Mouse (Mus musculus) kidney, embryonic 14.5 days (tissue): Measurements from ENCODE around the gene Mbnl1. TPM values are rescaled to one million over a fixed set of nuclear protein-coding genes. Genes with fewer than 3 reads are reported as not detected.

Source experiments
- ATAC-seq: fragments of 200-750 bp; cut with Nextera tagmentation; 2 replicates; pipeline ENCODE4 v1.8.0; 2017; ENCODE audit warnings: moderate number of reproducible peaks, mild to moderate bottlenecking, moderate TSS enrichment, moderate library complexity; ENCODE audit not compliant: low FRiP score, low TSS enrichment
- H3K27ac ChIP-seq: fragments of 300-500 bp; sonication (generic); 2 replicates; pipeline ENCODE4 v1.5.1; 2014; ENCODE audit warnings: low read depth, mild to moderate bottlenecking, low read length, moderate library complexity, mixed read lengths
- H3K27me3 ChIP-seq: fragments of 300-500 bp; sonication (generic); 2 replicates; pipeline ENCODE4 v1.6.1; 2014; ENCODE audit warnings: mild to moderate bottlenecking, low read length; ENCODE audit not compliant: control insufficient read depth, insufficient read depth
- H3K36me3 ChIP-seq: fragments of 300-500 bp; sonication (generic); 2 replicates; pipeline ENCODE4 v1.6.1; 2014; ENCODE audit warnings: low read length, mixed read lengths; ENCODE audit not compliant: control insufficient read depth, insufficient read depth
- H3K4me1 ChIP-seq: fragments of 300-500 bp; sonication (generic); 2 replicates; pipeline ENCODE4 v1.6.1; 2014; ENCODE audit warnings: low read length, mixed read lengths; ENCODE audit not compliant: control insufficient read depth, insufficient read depth
- H3K4me2 ChIP-seq: fragments of 300-500 bp; sonication (generic); replicated peaks from 2 replicates; pipeline ENCODE4 v1.6.1; 2014; ENCODE audit warnings: low read depth, mild to moderate bottlenecking, low read length
- H3K4me3 ChIP-seq: fragments of 300-500 bp; sonication (generic); 2 replicates; pipeline ENCODE4 v1.5.1; 2014; ENCODE audit warnings: mild to moderate bottlenecking, low read length
- H3K9ac ChIP-seq: fragments of 300-500 bp; sonication (generic); 2 replicates; pipeline ENCODE4 v1.6.1; 2014; ENCODE audit warnings: low read depth, mild to moderate bottlenecking, low read length, moderate library complexity
- H3K9me3 ChIP-seq: fragments of 300-500 bp; sonication (generic); 2 replicates; pipeline ENCODE4 v1.6.1; 2016; ENCODE audit warnings: low read length; ENCODE audit not compliant: control insufficient read depth
- WGBS: fragments of 180-500 bp; shearing (Covaris S2); extraction: QIAGEN DNeasy Blood & Tissue Kit; methylation state at CpG from one replicate; pipeline ENCODE4 v1.1.7; 2014; 5-methylcytosine and 5-hydroxymethylcytosine counted together
- polyA plus RNA-seq: library from polyadenylated mRNA; unstranded; fragments of >200 nt; fragmentation: Nextera tagmentation; extraction: Ambion mirVana; gene quantifications from 2 replicates; pipeline ENCODE4 v1.2.1, GENCODE M21; 2014

Gene Mbnl1
- polyA plus RNA-seq, 1 experiment from 2014 or later = 117 TPM

- H3K9me3 ChIP-seq = no peaks in the 10 kb centered on the region
- H3K4me1 ChIP-seq = no peaks in the 10 kb centered on the region
These were observed 123.0 kb downstream of the Mbnl1 start for GRCm38 (mm10) chr3:60595606-60596005.

DNA sequence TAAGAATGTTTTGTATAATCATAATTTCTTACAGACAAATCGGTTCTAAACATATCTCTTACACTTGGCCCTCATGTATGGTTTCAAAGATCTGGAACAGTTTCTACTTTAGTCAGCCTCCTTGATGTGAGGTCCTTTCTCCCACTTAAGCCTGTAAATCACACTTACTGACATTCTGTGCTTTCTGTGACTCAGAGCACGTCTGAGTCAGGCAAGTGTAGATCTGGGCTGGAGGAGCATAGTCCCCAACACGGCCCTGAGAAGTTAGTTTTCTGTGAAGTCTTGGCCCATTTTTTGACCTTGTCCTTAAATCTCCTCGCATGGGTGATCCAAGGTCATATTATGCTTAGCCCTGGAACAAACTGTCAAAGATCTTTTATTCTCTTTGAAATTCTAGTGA is 124.4 kb downstream of the Mbnl1 start:
- Histone ChIP-seq H3K4me1 (no peaks in the 10 kb centered on the region), H3K4me2 (no peak overlapping the region), H3K27ac (no peak overlapping the region), H3K36me3 (no peaks in the 10 kb centered on the region), H3K9me3 (no peaks in the 10 kb centered on the region), H3K4me3 (no peak overlapping the region), H3K9ac (no peak overlapping the region), H3K27me3 (no peaks in the 10 kb centered on the region)
- 30% methylated on average over 4 of the region's 4 CpGs for WGBS
- peak; percentile 76; the same call in 1 of the 2 replicates for ATAC-seq

More at GRCm38 (mm10) chr3:60595606-60596005, 123.0 kb downstream of the Mbnl1 start:
- 87% methylated on average over 10 of the region's 10 CpGs for WGBS
- Histone ChIP-seq H3K9ac (no peak overlapping the region), H3K36me3 (no peaks in the 10 kb centered on the region), H3K27me3 (no peaks in the 10 kb centered on the region), H3K27ac (no peak overlapping the region), H3K4me2 (no peak overlapping the region), H3K4me3 (no peak overlapping the region)
- ATAC-seq = no peak

GRCm38 (mm10) chr3:60601686-60602085 is 129.1 kb downstream of the Mbnl1 start:
- Histone ChIP-seq H3K9ac (no peak overlapping the region), H3K4me1 (no peaks in the 10 kb centered on the region), H3K27me3 (no peaks in the 10 kb centered on the region), H3K4me3 (no peak overlapping the region), H3K36me3 (no peaks in the 10 kb centered on the region), H3K27ac (no peak overlapping the region), H3K9me3 (no peaks in the 10 kb centered on the region), H3K4me2 (no peak overlapping the region)
- 27% methylated on average over 4 of the region's 4 CpGs for WGBS
- ATAC-seq = peak; percentile 68

DNA sequence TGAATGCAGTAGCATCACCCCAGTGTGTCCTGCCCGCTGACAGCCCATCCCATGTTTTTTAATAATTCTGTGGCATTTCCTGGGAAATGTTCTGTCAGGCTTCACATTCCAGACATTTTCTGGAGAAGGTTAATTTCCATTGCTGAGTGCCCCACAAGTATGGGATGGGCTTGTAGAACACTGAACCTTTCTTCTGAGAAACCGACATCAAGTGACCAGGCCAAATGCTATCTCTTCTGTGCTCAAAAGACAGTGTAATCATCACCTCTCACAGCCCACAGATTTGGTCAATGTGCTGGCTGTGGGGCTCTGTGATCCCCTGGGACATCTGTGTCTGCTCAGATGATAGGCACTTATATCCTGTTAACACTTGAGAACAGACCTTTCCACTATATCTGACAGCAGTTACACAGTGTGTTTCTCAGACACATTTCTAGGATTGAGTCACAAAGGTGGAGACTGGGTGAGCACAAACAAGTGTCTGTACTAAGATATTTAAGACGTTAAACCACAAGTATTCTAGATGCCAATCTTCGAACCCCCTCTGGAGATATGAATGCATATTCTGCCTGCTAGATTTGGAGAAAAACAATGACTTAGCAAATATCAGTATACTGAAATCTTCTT is 130.4 kb downstream of the Mbnl1 start:
- 90% methylated on average over 4 of the region's 4 CpGs for WGBS
- Histone ChIP-seq H3K4me2 (no peak overlapping the region), H3K9ac (no peak overlapping the region), H3K9me3 (no peaks in the 10 kb centered on the region), H3K4me3 (no peak overlapping the region), H3K4me1 (no peaks in the 10 kb centered on the region), H3K36me3 (no peaks in the 10 kb centered on the region), H3K27me3 (no peaks in the 10 kb centered on the region), H3K27ac (no peak overlapping the region)
- ATAC-seq = no peak

DNA sequence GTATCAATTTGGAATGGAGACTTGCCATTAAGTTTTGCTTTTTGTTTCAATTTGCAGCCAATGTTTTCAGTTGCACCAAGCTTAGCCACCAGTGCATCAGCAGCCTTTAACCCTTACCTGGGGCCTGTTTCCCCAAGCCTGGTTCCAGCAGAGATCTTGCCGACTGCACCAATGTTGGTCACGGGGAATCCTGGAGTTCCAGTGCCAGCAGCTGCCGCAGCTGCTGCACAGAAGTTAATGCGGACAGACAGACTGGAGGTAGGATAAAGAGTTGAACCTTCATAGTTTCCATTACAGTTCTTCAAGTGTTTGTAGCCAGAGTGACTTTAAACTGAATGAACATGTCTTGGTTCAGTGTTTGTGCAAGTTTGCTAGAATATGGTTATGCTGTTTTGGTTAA is 131.0 kb downstream of the Mbnl1 start:
- no peak overlapping the region for H3K27ac ChIP-seq
- H3K9me3 ChIP-seq = no peaks in the 10 kb centered on the region
- no peaks in the 10 kb centered on the region for H3K4me1 ChIP-seq
- H3K4me3 ChIP-seq = no peak overlapping the region
- no peak for ATAC-seq
- H3K27me3 ChIP-seq = no peaks in the 10 kb centered on the region
- H3K4me2 ChIP-seq = no peak overlapping the region
- no peak overlapping the region for H3K9ac ChIP-seq
- 97% methylated on average over 4 of the region's 4 CpGs for WGBS
- H3K36me3 ChIP-seq = no peaks in the 10 kb centered on the region

- Histone ChIP-seq H3K9me3 (no peaks in the 10 kb centered on the region), H3K36me3 (no peaks in the 10 kb centered on the region), H3K4me2 (no peak overlapping the region), H3K4me3 (no peak overlapping the region), H3K4me1 (no peaks in the 10 kb centered on the region), H3K9ac (no peak overlapping the region), H3K27ac (no peak overlapping the region), H3K27me3 (no peaks in the 10 kb centered on the region)
- ATAC-seq = no peak
- WGBS = 92% methylated on average over 6 of the region's 6 CpGs
These were observed 131.6 kb downstream of the Mbnl1 start for GRCm38 (mm10) chr3:60604205-60604604.

DNA sequence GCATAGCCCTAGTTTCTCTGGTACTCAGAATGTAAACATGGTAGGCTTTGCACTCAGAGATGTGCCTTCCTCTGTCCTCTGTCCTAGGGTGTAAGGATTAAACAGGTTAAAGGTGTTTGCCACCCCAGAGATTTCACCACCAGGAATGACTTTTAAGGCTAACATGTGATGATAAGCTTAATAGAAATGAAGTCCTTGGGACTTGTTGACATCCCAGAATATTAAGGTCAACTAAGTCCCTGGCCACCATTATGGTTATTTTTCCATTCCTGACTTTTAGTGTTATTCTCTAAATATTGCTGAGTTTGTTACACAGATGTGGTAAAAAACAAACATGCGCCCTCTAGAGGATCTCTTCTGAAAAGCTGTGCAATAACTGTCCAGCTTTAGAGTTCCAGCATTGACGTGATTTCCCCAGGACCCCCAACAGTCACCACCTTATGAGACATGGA is 136.3 kb downstream of the Mbnl1 start:
- no peak overlapping the region for H3K27ac ChIP-seq
- H3K4me2 ChIP-seq = no peak overlapping the region
- ATAC-seq = no peak

GRCm38 (mm10) chr3:60611839-60612238 is 139.2 kb downstream of the Mbnl1 start:
- ATAC-seq = no peak
- 20% methylated on average over 2 of the region's 2 CpGs for WGBS

More for the DNA sequence above, 136.3 kb downstream of the Mbnl1 start:
- Histone ChIP-seq H3K4me1 (no peaks in the 10 kb centered on the region), H3K36me3 (no peaks in the 10 kb centered on the region; the same call in 1 of the 2 replicates), H3K9ac (no peak overlapping the region), H3K27me3 (no peaks in the 10 kb centered on the region), H3K9me3 (no peaks in the 10 kb centered on the region), H3K4me3 (no peak overlapping the region)
- 13% methylated on average over 2 of the region's 2 CpGs for WGBS

DNA sequence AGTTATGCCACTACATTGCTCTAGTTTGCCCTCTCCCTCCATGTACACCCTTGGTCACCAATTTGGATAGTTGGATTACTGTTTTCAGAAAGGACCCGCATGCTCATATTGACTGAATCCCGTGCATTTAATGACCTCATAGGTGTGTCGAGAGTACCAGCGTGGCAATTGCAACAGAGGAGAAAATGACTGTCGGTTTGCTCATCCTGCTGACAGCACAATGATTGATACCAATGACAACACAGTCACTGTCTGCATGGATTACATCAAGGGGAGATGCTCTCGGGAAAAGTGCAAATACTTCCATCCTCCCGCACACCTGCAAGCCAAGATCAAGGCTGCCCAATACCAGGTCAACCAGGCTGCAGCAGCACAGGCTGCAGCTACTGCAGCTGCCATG is 140.5 kb downstream of the Mbnl1 start:
- no peaks in the 10 kb centered on the region for H3K27me3 ChIP-seq
- H3K9ac ChIP-seq = no peak overlapping the region
- H3K27ac ChIP-seq = no peak overlapping the region
- no peak for ATAC-seq
- WGBS = 91% methylated on average over 7 of the region's 7 CpGs
- no peak overlapping the region for H3K4me3 ChIP-seq
- no peaks in the 10 kb centered on the region for H3K9me3 ChIP-seq
- H3K36me3 ChIP-seq = peaks cover 3% of the 10 kb centered on the region; the same call in 1 of the 2 replicates
- H3K4me2 ChIP-seq = no peak overlapping the region
- no peaks in the 10 kb centered on the region for H3K4me1 ChIP-seq

More at GRCm38 (mm10) chr3:60611839-60612238, 139.2 kb downstream of the Mbnl1 start:
- no peak overlapping the region for H3K27ac ChIP-seq
- no peaks in the 10 kb centered on the region for H3K4me1 ChIP-seq
- no peaks in the 10 kb centered on the region for H3K9me3 ChIP-seq
- H3K4me2 ChIP-seq = no peak overlapping the region
- no peak overlapping the region for H3K9ac ChIP-seq
- H3K27me3 ChIP-seq = no peaks in the 10 kb centered on the region
- peaks cover 3% of the 10 kb centered on the region; the same call in 1 of the 2 replicates for H3K36me3 ChIP-seq
- H3K4me3 ChIP-seq = no peak overlapping the region
